Mouse (Mus musculus): ENCODE data around the gene Mgea5. TPM values are rescaled to one million over a fixed set of nuclear protein-coding genes. Genes with fewer than 3 reads are reported as not detected.

Mgea5 gene
- total and polyA plus RNA-seq, 3 experiments: 54.4 to 67.0 TPM; not detected in 1

DNA sequence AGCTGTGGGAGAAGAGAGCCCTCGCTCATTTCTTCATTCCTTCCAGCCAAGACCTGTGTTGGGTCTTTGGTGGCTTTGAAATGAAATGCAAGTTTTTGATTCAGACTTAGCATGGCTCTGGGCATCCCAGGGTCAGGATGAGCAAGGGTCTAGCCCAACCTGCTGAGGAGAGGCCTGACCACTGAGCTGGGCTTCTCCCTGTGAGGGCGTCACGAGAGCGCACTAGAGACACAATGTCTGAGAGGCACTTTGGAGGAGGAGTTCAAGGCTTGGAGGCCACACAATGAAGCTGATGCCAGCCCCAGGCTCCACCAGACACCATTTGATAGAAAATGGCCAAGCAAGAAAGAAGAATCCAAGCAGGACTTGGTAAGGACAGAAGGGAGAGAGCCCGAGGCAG lies 49.4 kb downstream of the Mgea5 start:
- H3K27ac ChIP-seq (ENCODE audit: control insufficient read depth, low read depth, low read length): no peak overlapping the region
- peaks cover 6 to 10% of the 10 kb centered on the region in 2 experiments for H3K27me3 ChIP-seq (ENCODE audit: control insufficient read depth in 1 of 2, insufficient read depth in 2 of 2, low read length in 2 of 2)
- no peak overlapping the region for H3K9ac ChIP-seq (ENCODE audit: control insufficient read depth, low read depth, low read length, poor library complexity, severe bottlenecking)
- no peaks in the 10 kb centered on the region for H3K36me3 ChIP-seq (ENCODE audit: control insufficient read depth in 1 of 2, insufficient read depth in 2 of 2, low read length in 2 of 2)
- no peak overlapping the region for H3K4me3 ChIP-seq (ENCODE audit: control insufficient read depth in 1 of 2, insufficient read depth in 1 of 2, low read depth in 2 of 2, low read length in 2 of 2)
- TF ChIP-seq POLR2A (IDR thresholded peaks at IDR 0.05; ENCODE audit: control insufficient read depth in 1 of 2, insufficient read depth in 1 of 2, low read depth in 1 of 2, low read length in 2 of 2, poor library complexity in 1 of 2): no peak
- no peak for TF ChIP-seq USF1 (IDR thresholded peaks at IDR 0.05; ENCODE audit: low read depth, low read length)
- no peak for TF ChIP-seq NELFE (IDR thresholded peaks at IDR 0.05; ENCODE audit: low read depth, low read length)
- H3K79me2 ChIP-seq (ENCODE audit: control insufficient read depth, insufficient read depth, low read length, poor library complexity): no peaks in the 10 kb centered on the region
- DNase-seq (ENCODE audit: low read depth, low spot score): no peak
- no peaks in the 10 kb centered on the region for H3K9me3 ChIP-seq (replicated peaks; ENCODE audit: insufficient read depth, low read length)
- 0 out of 4 replicates have a peak, but pooled peaks cover 0 to 6% of the 10 kb centered on the region in 2 experiments for H3K4me1 ChIP-seq (ENCODE audit: control insufficient read depth in 1 of 2, insufficient read depth in 2 of 2, low read length in 2 of 2)

- peaks cover 6 to 10% of the 10 kb centered on the region in 2 experiments for H3K27me3 ChIP-seq (ENCODE audit: control insufficient read depth in 1 of 2, insufficient read depth in 2 of 2, low read length in 2 of 2)
- no peaks in the 10 kb centered on the region for H3K79me2 ChIP-seq (ENCODE audit: control insufficient read depth, insufficient read depth, low read length, poor library complexity)
Measured at GRCm38 (mm10) chr19:45733564-45733963, 50.1 kb downstream of the Mgea5 start.

DNA sequence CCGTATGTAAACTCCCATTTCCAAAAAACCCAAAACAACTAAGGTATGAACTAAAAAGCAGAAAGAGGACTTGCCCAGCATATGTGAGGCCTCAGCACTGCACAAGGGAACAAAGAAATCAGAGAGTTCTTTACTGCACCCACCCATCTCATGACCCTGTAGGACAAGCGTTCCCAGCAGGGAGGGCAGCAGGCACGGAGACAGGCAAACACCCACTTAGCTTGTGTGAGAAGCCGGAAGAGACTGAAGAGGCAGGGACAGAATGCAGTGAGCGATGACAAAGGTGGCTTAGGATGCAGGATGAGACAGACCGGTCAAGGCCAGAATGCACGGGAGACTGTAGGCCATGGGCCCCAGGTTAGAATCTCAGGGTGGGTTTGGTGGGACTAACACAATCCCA lies 52.0 kb downstream of the Mgea5 start:
- TF ChIP-seq ZMIZ1 (IDR thresholded peaks at IDR 0.05; ENCODE audit: low read depth, low read length) (no peak), SIN3A (IDR thresholded peaks at IDR 0.05; ENCODE audit: low read length) (no peak), MAX (IDR thresholded peaks at IDR 0.05; ENCODE audit: low read length) (no peak), TCF12 (IDR thresholded peaks at IDR 0.05; ENCODE audit: low read depth, low read length) (no peak), GATA1 (IDR thresholded peaks at IDR 0.05; ENCODE audit: low read depth, low read length) (no peak), CHD1 (IDR thresholded peaks at IDR 0.05; ENCODE audit: low read depth, low read length) (no peak), UBTF (IDR thresholded peaks at IDR 0.05; ENCODE audit: borderline replicate concordance, insufficient read depth, low read depth, low read length) (no peak), MAFK (IDR thresholded peaks at IDR 0.05; ENCODE audit: borderline replicate concordance, low read depth, low read length) (no peak), RCOR1 (IDR thresholded peaks at IDR 0.05; ENCODE audit: low read depth, low read length) (no peak), MXI1 (IDR thresholded peaks at IDR 0.05; ENCODE audit: low read depth, low read length) (no peak), USF2 (IDR thresholded peaks at IDR 0.05; ENCODE audit: borderline replicate concordance in 1 of 2, insufficient read depth in 1 of 2, low read depth in 1 of 2, low read length in 2 of 2) (no peak), MYB (IDR thresholded peaks at IDR 0.05; ENCODE audit: low read depth, low read length) (no peak), POLR2A (IDR thresholded peaks at IDR 0.05; ENCODE audit: control insufficient read depth in 1 of 2, insufficient read depth in 1 of 2, low read depth in 1 of 2, low read length in 2 of 2, poor library complexity in 1 of 2) (no peak), ZNF384 (IDR thresholded peaks at IDR 0.05; ENCODE audit: low read depth, low read length) (no peak), ZC3H11A (IDR thresholded peaks at IDR 0.05; ENCODE audit: low read depth, low read length) (no peak), ETS1 (IDR thresholded peaks at IDR 0.05; ENCODE audit: low read depth, low read length) (no peak), MYC (IDR thresholded peaks at IDR 0.05; ENCODE audit: low read depth, low read length) (no peak)
- H3K27ac ChIP-seq (ENCODE audit: control insufficient read depth, low read depth, low read length): no peak overlapping the region
- peaks cover 6 to 8% of the 10 kb centered on the region in 2 experiments for H3K27me3 ChIP-seq (ENCODE audit: control insufficient read depth in 1 of 2, insufficient read depth in 2 of 2, low read length in 2 of 2)
- no peaks in the 10 kb centered on the region for H3K79me2 ChIP-seq (ENCODE audit: control insufficient read depth, insufficient read depth, low read length, poor library complexity)
- DNase-seq (ENCODE audit: low read depth, low spot score): no peak
- no peaks in the 10 kb centered on the region for H3K36me3 ChIP-seq (ENCODE audit: control insufficient read depth in 1 of 2, insufficient read depth in 2 of 2, low read length in 2 of 2)
- no peaks in the 10 kb centered on the region for H3K9me3 ChIP-seq (replicated peaks; ENCODE audit: insufficient read depth, low read length)
- H3K4me3 ChIP-seq (ENCODE audit: control insufficient read depth in 1 of 2, insufficient read depth in 1 of 2, low read depth in 2 of 2, low read length in 2 of 2): no peak overlapping the region
- no peaks in the 10 kb centered on the region for H3K4me1 ChIP-seq (ENCODE audit: control insufficient read depth in 1 of 2, insufficient read depth in 2 of 2, low read length in 2 of 2)
- no peak overlapping the region for H3K9ac ChIP-seq (ENCODE audit: control insufficient read depth, low read depth, low read length, poor library complexity, severe bottlenecking)

More at GRCm38 (mm10) chr19:45733564-45733963, 50.1 kb downstream of the Mgea5 start:
- Histone ChIP-seq H3K9ac (ENCODE audit: control insufficient read depth, low read depth, low read length, poor library complexity, severe bottlenecking) (no peak overlapping the region), H3K36me3 (ENCODE audit: control insufficient read depth in 1 of 2, insufficient read depth in 2 of 2, low read length in 2 of 2) (no peaks in the 10 kb centered on the region), H3K9me3 (replicated peaks; ENCODE audit: insufficient read depth, low read length) (no peaks in the 10 kb centered on the region), H3K27ac (ENCODE audit: control insufficient read depth, low read depth, low read length) (no peak overlapping the region), H3K4me3 (ENCODE audit: control insufficient read depth in 1 of 2, insufficient read depth in 1 of 2, low read depth in 2 of 2, low read length in 2 of 2) (no peak overlapping the region), H3K4me1 (ENCODE audit: control insufficient read depth in 1 of 2, insufficient read depth in 2 of 2, low read length in 2 of 2) (0 out of 4 replicates have a peak, but pooled peaks cover 0 to 6% of the 10 kb centered on the region in 2 experiments)
- TF ChIP-seq CHD2 (IDR thresholded peaks at IDR 0.05; ENCODE audit: low read length): no peak
- TF ChIP-seq KAT2A (conservative IDR thresholded peaks at IDR 0.05; ENCODE audit: low read depth, low read length): no peak
- no peak for TF ChIP-seq POLR2AphosphoS5 (IDR thresholded peaks at IDR 0.05; ENCODE audit: borderline replicate concordance, low read depth, low read length)
- TF ChIP-seq ZKSCAN1 (IDR thresholded peaks at IDR 0.05; ENCODE audit: low read depth, low read length): no peak
- no peak for TF ChIP-seq ETS1 (IDR thresholded peaks at IDR 0.05; ENCODE audit: low read depth, low read length)
- no peak for TF ChIP-seq SMC3 (IDR thresholded peaks at IDR 0.05; ENCODE audit: low read depth, low read length)
- DNase-seq (ENCODE audit: low read depth, low spot score): no peak

Data from MEL (cell line).